Mouse (Mus musculus) midbrain, postnatal 0 days (tissue): ENCODE data around the gene Fam241a. TPM values are rescaled to one million over a fixed set of nuclear protein-coding genes. Genes with fewer than 3 reads are reported as not detected.

Experiments
- ATAC-seq: fragments of 200-750 bp; cut with Nextera tagmentation; 2 replicates; pipeline ENCODE4 v1.8.0; 2017; ENCODE audit warnings: moderate number of reproducible peaks, mild to moderate bottlenecking, moderate TSS enrichment, moderate library complexity; ENCODE audit not compliant: low FRiP score
- DNase-seq: peaks from one replicate; pipeline ENCODE4 v3.0.0-alpha.2; 2015; ENCODE audit warnings: low spot score
- H3K27ac ChIP-seq: fragments of 300-500 bp; sonication (generic); 2 replicates; pipeline ENCODE4 v1.5.1; 2014; ENCODE audit warnings: low read depth, mild to moderate bottlenecking, low read length, mixed read lengths
- H3K27me3 ChIP-seq: fragments of 300-500 bp; sonication (generic); 2 replicates; pipeline ENCODE4 v1.6.1; 2014; ENCODE audit warnings: low read length, control low read depth, mixed read lengths; ENCODE audit not compliant: insufficient read depth
- H3K36me3 ChIP-seq: fragments of 300-500 bp; sonication (generic); 2 replicates; pipeline ENCODE4 v1.6.1; 2014; ENCODE audit warnings: low read length, control low read depth, mixed read lengths; ENCODE audit not compliant: insufficient read depth
- H3K4me1 ChIP-seq: fragments of 300-500 bp; sonication (generic); 2 replicates; pipeline ENCODE4 v1.6.1; 2014; ENCODE audit warnings: mild to moderate bottlenecking, control low read depth, antibody characterized with exemption, low read length, mixed read lengths; ENCODE audit not compliant: insufficient read depth
- H3K4me2 ChIP-seq: fragments of 300-500 bp; sonication (generic); 2 replicates; pipeline ENCODE4 v1.6.1; 2014; ENCODE audit warnings: low read depth, mild to moderate bottlenecking, low read length, mixed read lengths; ENCODE audit not compliant: poor library complexity, severe bottlenecking
- H3K4me3 ChIP-seq: fragments of 300-500 bp; sonication (generic); 2 replicates; pipeline ENCODE4 v1.5.1; 2014; ENCODE audit warnings: low read depth, mild to moderate bottlenecking, low read length, moderate library complexity
- H3K9ac ChIP-seq: fragments of 300-500 bp; sonication (generic); replicated peaks from 2 replicates; pipeline ENCODE4 v1.6.1; 2014; ENCODE audit warnings: mild to moderate bottlenecking, low read length, moderate library complexity, mixed read lengths; ENCODE audit not compliant: poor library complexity, severe bottlenecking
- H3K9me3 ChIP-seq: fragments of 300-500 bp; sonication (generic); 2 replicates; pipeline ENCODE4 v1.6.1; 2016; ENCODE audit warnings: low read length, control low read depth
- CTCF ChIP-seq: IDR thresholded peaks from 2 replicates; pipeline ENCODE4 v1.5.1; 2016; ENCODE audit warnings: antibody characterized with exemption, mild to moderate bottlenecking
- WGBS: fragments of 180-500 bp; shearing (Covaris S2); extraction: QIAGEN DNeasy Blood & Tissue Kit; methylation state at CpG from one replicate; pipeline ENCODE4 v1.1.7; 2014; 5-methylcytosine and 5-hydroxymethylcytosine counted together
- polyA plus RNA-seq: library from polyadenylated mRNA; unstranded; fragments of >200 nt; fragmentation: Nextera tagmentation; extraction: Ambion mirVana; gene quantifications from 2 replicates; pipeline ENCODE4 v1.2.1, GENCODE M21; 2015
- total RNA-seq: library from RNA; depleted of rRNA; stranded (reverse); fragments of >200 nt; gene quantifications from 2 replicates; pipeline ENCODE4 v1.2.3, GENCODE M21; 2014

Gene Fam241a
- total and polyA plus RNA-seq, 2 experiments from 2014 or later = 4.7 to 7.9 TPM

DNA sequence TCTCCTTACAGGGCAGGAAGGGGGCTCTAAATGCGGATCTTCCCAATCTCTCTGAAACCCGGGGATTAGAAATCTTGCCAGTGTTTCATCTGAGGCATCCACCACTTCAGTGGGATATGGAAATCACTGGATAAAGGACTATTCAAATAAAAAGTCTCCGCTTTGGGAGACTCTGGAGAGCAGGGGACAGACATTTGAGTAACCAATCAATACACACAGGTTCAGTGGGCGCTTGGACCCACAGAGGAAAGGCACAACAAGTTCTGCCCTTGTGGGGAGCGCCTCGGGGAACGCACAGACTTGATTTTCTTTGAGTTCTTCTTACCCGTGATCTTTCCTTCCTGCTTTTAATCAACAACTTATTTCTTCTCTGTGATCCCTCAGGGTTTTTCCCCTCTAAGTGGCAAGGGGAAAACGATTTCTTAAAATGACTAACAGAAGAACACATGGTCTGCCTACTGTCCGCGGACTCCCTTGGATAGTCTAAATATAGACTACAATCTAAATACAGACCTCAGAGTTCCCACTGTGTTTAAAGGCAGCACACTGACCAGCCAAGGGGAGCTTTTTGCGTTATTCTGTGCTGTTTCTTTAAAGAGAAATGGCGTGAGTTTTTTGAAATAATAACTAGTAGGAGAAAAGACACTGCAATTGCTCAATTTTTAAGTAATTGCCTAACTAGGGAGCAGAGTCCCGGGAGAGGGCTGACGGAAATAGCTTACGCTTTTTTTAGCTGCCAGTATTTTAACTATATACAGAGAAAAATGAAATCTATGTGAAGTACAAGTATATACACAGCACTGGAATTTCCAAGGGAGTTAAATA, 18.0 kb upstream of the Fam241a start:
- ATAC-seq = no peak
- Histone ChIP-seq H3K9me3 (no peaks in the 10 kb centered on the region), H3K27me3 (no peaks in the 10 kb centered on the region), H3K9ac (no peak overlapping the region), H3K4me2 (peak overlapping the region; percentile 8; the same call in 1 of the 2 replicates), H3K4me1 (no peaks in the 10 kb centered on the region), H3K27ac (no peak overlapping the region), H3K36me3 (no peaks in the 10 kb centered on the region), H3K4me3 (no peak overlapping the region)
- WGBS = 44% methylated on average over 16 of the region's 16 CpGs
- peak; percentile 5 for DNase-seq
- no peak for TF ChIP-seq CTCF

DNA sequence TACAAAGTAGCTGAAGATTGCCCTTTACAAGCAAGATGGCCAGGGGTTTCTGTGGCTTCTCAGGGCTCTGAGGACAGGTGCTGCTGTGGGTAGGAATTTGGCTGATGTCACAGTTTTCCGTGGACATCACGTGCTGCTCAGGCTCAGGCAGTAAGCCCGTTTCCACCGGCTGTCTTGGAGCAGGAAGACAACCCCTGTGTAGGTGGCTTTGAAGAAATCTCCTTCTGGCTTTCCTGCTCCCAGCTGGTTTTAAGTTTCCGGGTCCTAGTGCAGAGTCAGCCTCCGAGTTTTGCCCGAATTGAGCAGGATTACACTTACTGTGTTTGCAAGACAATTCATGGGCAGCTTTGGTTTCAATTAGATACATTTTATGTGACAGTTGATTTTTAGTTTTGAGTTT, 13.8 kb upstream of the Fam241a start:
- no peaks in the 10 kb centered on the region for H3K27me3 ChIP-seq
- no peak for DNase-seq
- no peaks in the 10 kb centered on the region for H3K9me3 ChIP-seq
- 81% methylated on average over 7 of the region's 7 CpGs for WGBS
- H3K4me3 ChIP-seq = no peak overlapping the region
- TF ChIP-seq CTCF = no peak
- no peak overlapping the region for H3K4me2 ChIP-seq
- no peak for ATAC-seq
- no peak overlapping the region for H3K27ac ChIP-seq
- H3K9ac ChIP-seq = no peak overlapping the region
- no peaks in the 10 kb centered on the region for H3K4me1 ChIP-seq
- no peaks in the 10 kb centered on the region for H3K36me3 ChIP-seq

DNA sequence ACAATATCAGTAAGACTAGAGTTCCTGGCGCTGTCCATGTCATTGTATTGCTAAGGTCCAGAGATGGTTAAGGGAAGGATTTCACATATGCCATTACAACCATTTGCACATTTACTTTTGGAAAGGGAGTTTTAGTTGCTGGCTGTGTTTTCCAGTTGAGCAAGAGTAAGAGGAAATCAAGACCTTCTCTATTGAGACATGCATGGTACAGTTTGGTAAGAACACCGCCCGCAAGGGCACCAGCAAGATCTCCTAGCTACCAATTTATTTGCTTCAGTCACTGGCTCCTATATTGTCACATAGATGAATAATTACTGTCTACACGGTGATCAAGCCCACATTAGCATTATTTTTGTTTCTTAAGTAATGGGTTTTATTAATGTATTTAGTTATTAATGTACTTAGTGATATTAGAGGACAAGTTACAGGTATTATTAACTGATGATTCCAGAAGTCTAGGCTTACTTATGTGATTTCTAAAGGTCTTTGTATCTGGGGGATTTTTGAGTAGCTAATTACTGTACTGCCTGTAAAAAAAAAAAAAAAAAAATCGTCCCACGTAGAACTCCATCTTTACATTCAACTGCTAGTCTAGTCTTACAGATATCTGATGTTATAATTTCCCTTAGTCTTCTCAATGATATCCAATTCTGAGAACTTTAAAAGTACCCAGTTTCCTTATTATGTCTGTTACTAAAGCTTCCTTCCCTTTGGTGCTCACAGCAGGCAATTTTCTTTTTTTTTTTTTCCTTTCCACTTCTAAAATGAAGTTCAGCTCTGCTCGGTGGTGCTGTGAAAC, 944 bp downstream of the Fam241a start:
- no peak for TF ChIP-seq CTCF
- no peak for DNase-seq
- peak overlapping the region; percentile 82 for H3K4me2 ChIP-seq
- no peaks in the 10 kb centered on the region for H3K36me3 ChIP-seq
- H3K4me1 ChIP-seq = 0 out of 2 replicates have a peak, but pooled peaks cover 4% of the 10 kb centered on the region
- H3K27me3 ChIP-seq = no peaks in the 10 kb centered on the region
- H3K4me3 ChIP-seq = peak overlapping the region; percentile 88
- H3K27ac ChIP-seq = no peak overlapping the region
- 42% methylated on average over 7 of the region's 7 CpGs for WGBS
- no peaks in the 10 kb centered on the region for H3K9me3 ChIP-seq
- no peak for ATAC-seq
- H3K9ac ChIP-seq = no peak overlapping the region

DNA sequence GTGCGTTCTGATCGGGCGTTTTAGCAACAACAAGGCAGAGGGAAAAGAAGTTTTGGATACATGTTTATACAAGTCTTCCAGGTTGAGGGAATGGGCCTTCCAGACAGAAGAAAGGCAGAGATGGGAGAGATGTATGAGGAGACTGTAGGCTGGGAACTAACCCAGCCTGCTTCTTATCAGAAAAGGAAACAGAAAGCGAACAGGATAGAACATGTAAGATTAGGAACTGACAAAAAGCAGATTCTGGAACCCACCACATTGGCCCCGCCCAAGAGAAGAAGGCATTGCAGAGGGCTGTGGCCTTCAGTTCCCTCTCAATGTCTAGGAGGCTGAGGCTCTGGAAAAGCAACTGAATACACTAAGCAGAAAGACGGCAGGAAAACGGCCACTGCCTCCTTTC, 2.2 kb downstream of the Fam241a start:
- H3K9ac ChIP-seq = no peak overlapping the region
- DNase-seq (no peak), ATAC-seq (no peak)
- H3K4me1 ChIP-seq = 0 out of 2 replicates have a peak, but pooled peaks cover 4% of the 10 kb centered on the region
- H3K9me3 ChIP-seq = no peaks in the 10 kb centered on the region
- no peak overlapping the region for H3K4me3 ChIP-seq
- no peak overlapping the region for H3K4me2 ChIP-seq
- TF ChIP-seq CTCF = no peak
- no peaks in the 10 kb centered on the region for H3K27me3 ChIP-seq
- H3K27ac ChIP-seq = no peak overlapping the region
- H3K36me3 ChIP-seq = no peaks in the 10 kb centered on the region
- 89% methylated on average over 7 of the region's 7 CpGs for whole genome bisulfite sequencing

DNA sequence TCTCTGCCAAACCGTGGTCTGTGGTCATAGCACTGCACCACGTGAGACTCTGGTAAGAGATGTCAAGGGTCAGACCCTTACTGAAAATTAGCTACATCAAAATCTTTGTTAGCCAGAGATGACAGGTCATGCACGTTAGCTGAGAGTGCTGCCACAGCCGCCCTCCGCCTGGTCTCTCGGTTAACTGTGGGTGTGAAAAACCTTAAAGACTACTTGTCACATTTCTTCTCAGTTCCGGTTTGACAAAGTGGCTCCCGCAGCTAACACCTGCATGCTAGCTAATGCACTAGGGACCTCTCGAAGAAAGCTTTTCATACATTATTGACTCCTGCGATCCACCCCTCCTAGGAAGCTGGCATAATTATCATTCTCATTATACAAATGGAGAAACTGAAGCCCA, 4.2 kb downstream of the Fam241a start:
- Histone ChIP-seq H3K4me1 (0 out of 2 replicates have a peak, but pooled peaks cover 4% of the 10 kb centered on the region), H3K9me3 (no peaks in the 10 kb centered on the region), H3K4me2 (no peak overlapping the region), H3K27me3 (no peaks in the 10 kb centered on the region), H3K9ac (no peak overlapping the region), H3K27ac (no peak overlapping the region), H3K4me3 (no peak overlapping the region), H3K36me3 (no peaks in the 10 kb centered on the region)
- DNase-seq = no peak
- no peak for TF ChIP-seq CTCF
- 50% methylated on average over 10 of the region's 10 CpGs for WGBS
- no peak for ATAC-seq

DNA sequence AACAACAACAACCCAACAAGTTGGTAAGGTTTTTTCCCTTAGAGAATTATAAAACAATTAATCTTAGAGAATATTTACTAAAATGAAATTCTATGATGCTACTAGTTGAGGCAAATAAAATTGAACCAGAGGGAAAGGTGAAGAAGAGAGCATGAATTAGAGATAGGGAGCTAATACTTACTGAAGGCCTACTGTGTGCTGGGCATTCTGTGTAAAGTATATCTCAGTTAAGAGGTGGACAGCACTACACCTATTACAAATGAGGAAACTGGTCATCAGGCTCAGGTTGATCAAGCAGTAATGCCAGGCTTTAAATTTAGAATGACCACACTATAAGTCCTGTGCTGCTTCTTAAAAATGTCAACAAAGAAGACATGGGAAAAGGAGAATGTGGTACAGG, 6.1 kb downstream of the Fam241a start:
- H3K4me2 ChIP-seq = no peak overlapping the region

More for the DNA sequence above, 6.1 kb downstream of the Fam241a start:
- no peak overlapping the region for H3K4me3 ChIP-seq
- ATAC-seq = no peak
- no peaks in the 10 kb centered on the region for H3K36me3 ChIP-seq
- H3K27me3 ChIP-seq = no peaks in the 10 kb centered on the region
- H3K27ac ChIP-seq = no peak overlapping the region
- no peak for DNase-seq
- no peak for TF ChIP-seq CTCF
- H3K9ac ChIP-seq = no peak overlapping the region
- H3K4me1 ChIP-seq = 0 out of 2 replicates have a peak, but pooled peaks cover 3% of the 10 kb centered on the region
- no peaks in the 10 kb centered on the region for H3K9me3 ChIP-seq
